Mouse (Mus musculus) inflammation-experienced regulatory T-cells, adult 6 months (primary cell): ENCODE measurements around the gene Spata31d1b. TPM values are rescaled to one million over a fixed set of nuclear protein-coding genes. Genes with fewer than 3 reads are reported as not detected.
"Not testable (repeated sequence)": the region's sequence is repeated elsewhere in the genome, so short reads cannot be mapped to it uniquely, and the experiment has no call there.

Experiments used
- ATAC-seq: one replicate; pipeline ENCODE4 v1.8.0; 2017
- polyA plus RNA-seq, 3 experiments: library from polyadenylated mRNA; unstranded; fragments of 100-300 nt; shearing (Covaris generic); gene quantifications; one replicate each; pipeline ENCODE4 v1.2.1; 2017

Gene Spata31d1b
- polyA plus RNA-seq, result not detected

GRCm38 (mm10) chr13:59711984-59712383, at the start of gene Spata31d1b:
Gene Spata31d1b (plus strand): TSS chr13:59712284.
- ATAC-seq, result not testable (repeated sequence)

- no peak for ATAC-seq
Observed at GRCm38 (mm10) chr13:59663939-59664712, 48.0 kb upstream of the Spata31d1b start.

- no peak for ATAC-seq
Observed at GRCm38 (mm10) chr13:59667763-59668162, 44.3 kb upstream of the Spata31d1b start.

- ATAC-seq, result peak; percentile 74
Observed at GRCm38 (mm10) chr13:59668501-59669093, 43.5 kb upstream of the Spata31d1b start.

GRCm38 (mm10) chr13:59669946-59670345, 42.1 kb upstream of the Spata31d1b start:
- no peak for ATAC-seq

- no peak for ATAC-seq
Observed at GRCm38 (mm10) chr13:59671521-59671920, 40.6 kb upstream of the Spata31d1b start.

GRCm38 (mm10) chr13:59672248-59672647, 39.8 kb upstream of the Spata31d1b start:
- peak; percentile 58 for ATAC-seq

GRCm38 (mm10) chr13:59673597-59673996, 38.5 kb upstream of the Spata31d1b start:
- no peak for ATAC-seq

GRCm38 (mm10) chr13:59674215-59674614, 37.9 kb upstream of the Spata31d1b start:
- ATAC-seq, result no peak

- ATAC-seq, result no peak
Observed at GRCm38 (mm10) chr13:59674761-59675150, 37.3 kb upstream of the Spata31d1b start.

- ATAC-seq, result peak; percentile 36
Observed at GRCm38 (mm10) chr13:59675151-59676011, 36.7 kb upstream of the Spata31d1b start, which contains the start of gene Golm1. Gene Golm1 (minus strand): TSS chr13:59675811.

GRCm38 (mm10) chr13:59676316-59677229, 35.5 kb upstream of the Spata31d1b start:
- ATAC-seq, result no peak

GRCm38 (mm10) chr13:59679306-59679705, 32.8 kb upstream of the Spata31d1b start:
- ATAC-seq, result no peak

- no peak for ATAC-seq
Observed at GRCm38 (mm10) chr13:59679908-59680307, 32.2 kb upstream of the Spata31d1b start.

GRCm38 (mm10) chr13:59682629-59683028, 29.5 kb upstream of the Spata31d1b start:
- no peak for ATAC-seq

- no peak for ATAC-seq
Observed at GRCm38 (mm10) chr13:59685236-59685635, 26.8 kb upstream of the Spata31d1b start.

- no peak for ATAC-seq
Observed at GRCm38 (mm10) chr13:59688338-59688770, 23.7 kb upstream of the Spata31d1b start.

GRCm38 (mm10) chr13:59689313-59689712, 22.8 kb upstream of the Spata31d1b start:
- no peak for ATAC-seq

- no peak for ATAC-seq
Observed at GRCm38 (mm10) chr13:59689843-59690242, 22.2 kb upstream of the Spata31d1b start.

- no peak for ATAC-seq
Observed at GRCm38 (mm10) chr13:59690576-59690975, 21.5 kb upstream of the Spata31d1b start.

GRCm38 (mm10) chr13:59691478-59691877, 20.6 kb upstream of the Spata31d1b start:
- ATAC-seq, result no peak

- no peak for ATAC-seq
Observed at GRCm38 (mm10) chr13:59694008-59694407, 18.1 kb upstream of the Spata31d1b start, which contains the start of gene 4921517D22Rik. Gene 4921517D22Rik (minus strand): TSS chr13:59694108.
